In the genomic region with DNA sequence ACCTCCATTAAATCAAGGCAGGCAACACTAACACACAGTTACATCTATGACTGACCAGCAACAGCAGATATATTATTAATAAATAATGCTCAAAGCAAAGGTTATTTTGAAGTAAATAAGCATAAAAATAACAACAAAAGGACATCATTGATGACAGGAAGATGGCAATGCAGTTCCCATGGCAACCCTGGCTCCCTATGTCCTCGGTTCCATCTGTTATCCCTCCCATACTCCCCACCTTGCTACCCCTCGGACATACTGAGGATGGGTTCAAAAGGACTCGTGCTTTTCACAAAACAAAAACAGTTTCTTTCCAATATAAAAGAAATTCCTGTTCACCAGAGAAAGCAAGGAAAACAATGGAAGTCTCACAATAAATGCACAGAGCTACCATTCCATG, we compare ENCODE assay signal across 26 mouse cellular contexts. TPM values are rescaled to one million over a fixed set of nuclear protein-coding genes. Genes with fewer than 3 reads are reported as not detected.
DNase-seq lines count a peak whose midpoint lies in the region; ATAC-seq lines count a peak whose summit lies in the region.
"Had no signal": no experiment of that assay in that cellular context is flagged by ENCODE, and none has a peak within 500 bp of the region (broad histone marks: within the 10 kb centered on the region; RNA-seq: fewer than 3 reads in every experiment).

No protein-coding gene starts in this region.

- H3K36me3 ChIP-seq in forebrain, embryonic 15.5 days, result no peaks in the 10 kb centered on the region
- H3K36me3 ChIP-seq in forebrain, embryonic 11.5 days (ENCODE audit: control insufficient read depth, insufficient read depth, low read length), result no peaks in the 10 kb centered on the region
- H3K36me3 ChIP-seq in hindbrain, embryonic 14.5 days (replicated peaks; ENCODE audit: control insufficient read depth, insufficient read depth), result no peaks in the 10 kb centered on the region
- H3K36me3 ChIP-seq in neural tube, embryonic 13.5 days, result peaks cover 6% of the 10 kb centered on the region; the same call in 1 of the 2 replicates
- no peaks in the 10 kb centered on the region for H3K36me3 ChIP-seq in midbrain, embryonic 14.5 days (ENCODE audit: control insufficient read depth, insufficient read depth, low read length)
- H3K36me3 ChIP-seq: embryonic facial prominence, embryonic 12.5 days; forebrain, embryonic 10.5 days; limb, embryonic 13.5 days; lung, embryonic 15.5 days; midbrain, embryonic 10.5 days had no signal

- no peaks in the 10 kb centered on the region for H3K9me3 ChIP-seq in forebrain, embryonic 15.5 days
- H3K9me3 ChIP-seq in forebrain, embryonic 11.5 days (ENCODE audit: control insufficient read depth, low read length), result no peaks in the 10 kb centered on the region
- H3K9me3 ChIP-seq in hindbrain, embryonic 14.5 days (ENCODE audit: control insufficient read depth, low read length), result no peaks in the 10 kb centered on the region
- H3K9me3 ChIP-seq in neural tube, embryonic 13.5 days, result no peaks in the 10 kb centered on the region
- no peaks in the 10 kb centered on the region for H3K9me3 ChIP-seq in midbrain, embryonic 14.5 days (ENCODE audit: control insufficient read depth, low read length)
- H3K9me3 ChIP-seq: embryonic facial prominence, embryonic 12.5 days; forebrain, embryonic 10.5 days; limb, embryonic 13.5 days; lung, embryonic 15.5 days had no signal

- H3K27ac ChIP-seq in forebrain, embryonic 15.5 days (replicated peaks), result peak overlapping the region; percentile 3; the same call in 1 of the 2 replicates
- H3K27ac ChIP-seq in forebrain, embryonic 11.5 days (ENCODE audit: low read depth, low read length), result no peak overlapping the region
- peak overlapping the region; percentile 6 for H3K27ac ChIP-seq in hindbrain, embryonic 14.5 days
- 0 out of 2 replicates have a peak overlapping the region, but pooled peaks have one; percentile 33 for H3K27ac ChIP-seq in neural tube, embryonic 13.5 days (replicated peaks)
- H3K27ac ChIP-seq in midbrain, embryonic 14.5 days (replicated peaks; ENCODE audit: low read depth, low read length), result no peak overlapping the region
- H3K27ac ChIP-seq: embryonic facial prominence, embryonic 12.5 days; forebrain, embryonic 10.5 days; gastrocnemius, adult 2 months; limb, embryonic 13.5 days; lung, embryonic 15.5 days; midbrain, embryonic 10.5 days had no signal

- H3K27me3 ChIP-seq in forebrain, embryonic 15.5 days, result no peaks in the 10 kb centered on the region
- no peaks in the 10 kb centered on the region for H3K27me3 ChIP-seq in forebrain, embryonic 11.5 days (ENCODE audit: control insufficient read depth, insufficient read depth, low read length)
- H3K27me3 ChIP-seq in hindbrain, embryonic 14.5 days (ENCODE audit: control insufficient read depth, insufficient read depth, low read length), result no peaks in the 10 kb centered on the region
- H3K27me3 ChIP-seq in neural tube, embryonic 13.5 days, result no peaks in the 10 kb centered on the region
- no peaks in the 10 kb centered on the region for H3K27me3 ChIP-seq in midbrain, embryonic 14.5 days (ENCODE audit: control insufficient read depth, insufficient read depth, low read length)
- H3K27me3 ChIP-seq: embryonic facial prominence, embryonic 12.5 days; limb, embryonic 13.5 days; lung, embryonic 15.5 days had no signal

- ATAC-seq in forebrain, embryonic 15.5 days (replicated peaks), result no peak
- ATAC-seq in forebrain, embryonic 11.5 days (replicated peaks; ENCODE audit: low FRiP score), result no peak
- ATAC-seq in hindbrain, embryonic 14.5 days (ENCODE audit: low FRiP score), result no peak
- no peak for ATAC-seq in neural tube, embryonic 13.5 days (ENCODE audit: low read depth)
- no peak for ATAC-seq in midbrain, embryonic 14.5 days (ENCODE audit: low FRiP score, low TSS enrichment)
- ATAC-seq: CD4-positive, CD25-positive, alpha-beta regulatory T cell, adult 4 months; midbrain, embryonic 16.5 days had no signal

- no peak overlapping the region for H3K9ac ChIP-seq in forebrain, embryonic 15.5 days (replicated peaks)
- H3K9ac ChIP-seq in forebrain, embryonic 11.5 days (ENCODE audit: low read length), result no peak overlapping the region
- H3K9ac ChIP-seq in hindbrain, embryonic 14.5 days, result no peak overlapping the region
- 0 out of 2 replicates have a peak overlapping the region, but pooled peaks have one; percentile 8 for H3K9ac ChIP-seq in neural tube, embryonic 13.5 days
- no peak overlapping the region for H3K9ac ChIP-seq in midbrain, embryonic 14.5 days (replicated peaks; ENCODE audit: low read length)
- H3K9ac ChIP-seq: embryonic facial prominence, embryonic 12.5 days; limb, embryonic 13.5 days; lung, embryonic 15.5 days had no signal

- intact Hi-C loops in left cerebral cortex, postnatal 4 days (cut with DNase I), result no loop called here

- 36% methylated on average over 3 of the region's 3 CpGs for WGBS in forebrain, embryonic 15.5 days
- 54% methylated on average over 3 of the region's 3 CpGs for WGBS in forebrain, embryonic 11.5 days
- 21% methylated on average over 3 of the region's 3 CpGs for WGBS in hindbrain, embryonic 14.5 days
- 23% methylated on average over 3 of the region's 3 CpGs for WGBS in neural tube, embryonic 13.5 days
- 36% methylated on average over 3 of the region's 3 CpGs for WGBS in midbrain, embryonic 14.5 days

- no peak overlapping the region for H3K4me2 ChIP-seq in forebrain, embryonic 15.5 days (replicated peaks)
- no peak overlapping the region for H3K4me2 ChIP-seq in forebrain, embryonic 11.5 days (ENCODE audit: low read depth, low read length, severe bottlenecking)
- H3K4me2 ChIP-seq in hindbrain, embryonic 14.5 days (replicated peaks), result no peak overlapping the region
- H3K4me2 ChIP-seq in neural tube, embryonic 13.5 days, result no peak overlapping the region
- H3K4me2 ChIP-seq in midbrain, embryonic 14.5 days (ENCODE audit: low read length), result no peak overlapping the region
- H3K4me2 ChIP-seq: embryonic facial prominence, embryonic 12.5 days; limb, embryonic 13.5 days; liver, embryonic 11.5 days; lung, embryonic 15.5 days had no signal

- peaks cover 30% of the 10 kb centered on the region for H3K4me1 ChIP-seq in forebrain, embryonic 15.5 days
- H3K4me1 ChIP-seq in forebrain, embryonic 11.5 days (replicated peaks; ENCODE audit: control insufficient read depth, insufficient read depth, low read length), result no peaks in the 10 kb centered on the region
- peaks cover 6% of the 10 kb centered on the region; the same call in 1 of the 2 replicates for H3K4me1 ChIP-seq in hindbrain, embryonic 14.5 days (replicated peaks; ENCODE audit: control insufficient read depth, insufficient read depth, low read length)
- H3K4me1 ChIP-seq in neural tube, embryonic 13.5 days (replicated peaks), result peaks cover 54% of the 10 kb centered on the region
- peaks cover 11% of the 10 kb centered on the region; the same call in 1 of the 2 replicates for H3K4me1 ChIP-seq in midbrain, embryonic 14.5 days (ENCODE audit: control insufficient read depth, insufficient read depth, low read length)

- no peak overlapping the region for H3K4me3 ChIP-seq in forebrain, embryonic 15.5 days
- H3K4me3 ChIP-seq in forebrain, embryonic 11.5 days (ENCODE audit: low read depth, low read length), result no peak overlapping the region
- H3K4me3 ChIP-seq in hindbrain, embryonic 14.5 days (replicated peaks; ENCODE audit: low read length), result no peak overlapping the region
- H3K4me3 ChIP-seq in neural tube, embryonic 13.5 days, result no peak overlapping the region
- H3K4me3 ChIP-seq in midbrain, embryonic 14.5 days (replicated peaks; ENCODE audit: low read depth, low read length), result no peak overlapping the region
- H3K4me3 ChIP-seq: embryonic facial prominence, embryonic 12.5 days; forebrain, embryonic 10.5 days; gastrocnemius, adult 2 months; left cerebral cortex, adult 2 months; limb, embryonic 13.5 days; lung, embryonic 15.5 days; midbrain, embryonic 10.5 days had no signal

- DNase-seq in forebrain, embryonic 11.5 days (ENCODE audit: low spot score), result no peak
- peak; percentile 51 for DNase-seq in left cerebral cortex, postnatal 4 days
- no peak for DNase-seq in left cerebral cortex, adult 11 months (ENCODE audit: low spot score)
- no peak for DNase-seq in hindbrain, embryonic 14.5 days (ENCODE audit: low spot score)
- DNase-seq in midbrain, embryonic 14.5 days, result no peak
- no peak for DNase-seq in ovary, postnatal 36 days (ENCODE audit: low spot score)
- DNase-seq: cerebellum, adult 18-20 months; cerebellum, postnatal 36 days; embryo, embryonic 11 days; gastrocnemius, adult 2 months; heart, postnatal 14 days; kidney, adult 9 months; kidney, postnatal 10 days; layer of hippocampus, adult 9-11 months; right cerebral cortex, adult 18-20 months had no signal

RNA-seq across cellular contexts. Expression of a gene that starts 48.2 kb away (rescaled TPM):
- polyA plus RNA-seq in forebrain, embryonic 15.5 days (2015; fragmentation: Nextera tagmentation; extraction: Ambion mirVana), result 111 and 118 TPM in 2 replicates
- 62.3 and 66.0 TPM in 2 replicates for polyA plus RNA-seq in forebrain, embryonic 11.5 days (2014; fragmentation: Nextera tagmentation; extraction: Ambion mirVana)
- 100 to 1,000 TPM; 141 to 154 TPM for total RNA-seq in left cerebral cortex, postnatal 4 days (2021)
- 88.4 and 98.8 TPM in 2 replicates for polyA plus RNA-seq in hindbrain, embryonic 14.5 days (2014; fragmentation: Nextera tagmentation; extraction: Ambion mirVana)
- polyA plus RNA-seq in neural tube, embryonic 13.5 days (2015; fragmentation: Nextera tagmentation; extraction: Ambion mirVana), result 105 and 117 TPM in 2 replicates
- 60.6 and 87.9 TPM in 2 replicates for polyA plus RNA-seq in midbrain, embryonic 14.5 days (2014; fragmentation: Nextera tagmentation; extraction: Ambion mirVana)

Comparison
In these comparisons a context has a peak if more than half of its experiments do, and no peak if none do; other contexts are left out.
1. H3K27ac ChIP-seq: peak in forebrain, embryonic 15.5 days (single experiment), hindbrain, embryonic 14.5 days (single experiment) and neural tube, embryonic 13.5 days (single experiment); none in forebrain, embryonic 11.5 days (single experiment) and midbrain, embryonic 14.5 days (single experiment).